Mouse (Mus musculus) hindbrain, embryonic 12.5 days (tissue): ENCODE data around the gene Mrpl11. TPM values are rescaled to one million over a fixed set of nuclear protein-coding genes. Genes with fewer than 3 reads are reported as not detected.
A peak's percentile ranks its signal among the peaks of the same experiment; 100 is the strongest.

Experiments
- ATAC-seq: fragments of 200-750 bp; cut with Nextera tagmentation; 2 replicates; pipeline ENCODE4 v1.8.0; 2017; ENCODE audit warnings: moderate TSS enrichment; ENCODE audit not compliant: low FRiP score
- H3K27ac ChIP-seq: fragments of 300-500 bp; sonication (generic); 2 replicates; pipeline ENCODE4 v1.5.1; 2016; ENCODE audit warnings: mild to moderate bottlenecking
- H3K27me3 ChIP-seq: fragments of 300-500 bp; sonication (generic); 2 replicates; pipeline ENCODE4 v1.6.1; 2016; ENCODE audit warnings: mild to moderate bottlenecking
- H3K36me3 ChIP-seq: fragments of 300-500 bp; sonication (generic); 2 replicates; pipeline ENCODE4 v1.6.1; 2016; ENCODE audit warnings: mild to moderate bottlenecking
- H3K4me1 ChIP-seq: fragments of 300-500 bp; sonication (generic); 2 replicates; pipeline ENCODE4 v1.6.1; 2016
- H3K4me2 ChIP-seq: fragments of 300-500 bp; sonication (generic); replicated peaks from 2 replicates; pipeline ENCODE4 v1.6.1; 2016; ENCODE audit warnings: mild to moderate bottlenecking
- H3K4me3 ChIP-seq: fragments of 300-500 bp; sonication (generic); 2 replicates; pipeline ENCODE4 v1.5.1; 2016; ENCODE audit warnings: mild to moderate bottlenecking
- H3K9ac ChIP-seq: fragments of 300-500 bp; sonication (generic); 2 replicates; pipeline ENCODE4 v1.6.1; 2016; ENCODE audit warnings: mild to moderate bottlenecking, moderate library complexity
- H3K9me3 ChIP-seq: fragments of 300-500 bp; sonication (generic); replicated peaks from 2 replicates; pipeline ENCODE4 v1.6.1; 2016; ENCODE audit warnings: mild to moderate bottlenecking
- WGBS: fragments of 180-500 bp; shearing (Covaris S2); methylation state at CpG from one replicate; pipeline ENCODE4 v1.1.7; 2016; 5-methylcytosine and 5-hydroxymethylcytosine counted together
- polyA plus RNA-seq: library from polyadenylated mRNA; unstranded; fragments of >200 nt; fragmentation: Nextera tagmentation; extraction: Ambion mirVana; gene quantifications from 2 replicates; pipeline ENCODE4 v1.2.1, GENCODE M21; 2016

Gene Mrpl11
- polyA plus RNA-seq = 116 and 124 TPM in 2 replicates

DNA sequence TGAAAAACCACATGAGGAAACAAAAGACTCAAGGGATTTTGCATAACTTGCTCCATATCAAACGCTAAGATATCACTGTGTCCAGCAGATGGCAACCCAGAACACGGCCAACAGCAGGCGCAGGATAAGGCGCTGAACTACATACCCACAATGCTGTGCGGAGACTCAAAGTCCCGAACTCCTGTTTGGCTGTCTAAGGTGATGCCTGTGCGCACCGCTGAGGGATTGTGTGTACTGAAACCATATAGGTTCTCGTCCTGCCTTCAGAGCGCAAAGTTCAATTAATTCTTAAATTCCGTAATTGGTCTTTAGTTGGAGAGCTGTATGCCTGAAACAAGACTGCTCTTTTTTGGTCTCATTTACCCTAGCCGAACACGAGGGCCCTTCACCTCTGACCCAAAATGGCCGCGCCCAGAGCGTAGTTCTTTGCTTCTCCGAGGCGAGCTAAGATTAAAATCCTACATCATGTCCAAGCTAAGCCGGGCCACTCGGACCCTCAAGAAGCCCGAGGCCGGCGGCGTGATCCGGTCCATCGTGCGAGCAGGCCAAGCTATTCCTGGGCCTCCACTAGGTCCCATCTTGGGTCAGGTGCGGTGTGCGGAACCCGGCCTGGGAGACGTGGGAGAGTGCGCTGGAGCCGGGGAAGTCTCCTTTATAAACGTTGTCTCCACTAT is at the start of gene Mrpl11:
Gene Mrpl11, plus strand, starts transcription at position 220 of the 674 bp plus-strand sequence.
- Histone ChIP-seq H3K36me3 (peaks cover 26% of the 10 kb centered on the region), H3K27me3 (peaks cover 7% of the 10 kb centered on the region), H3K27ac (peak within 1 kb of the TSS; percentile 77), H3K4me3 (peak within 1 kb of the TSS; percentile 79), H3K4me2 (peak within 1 kb of the TSS; percentile 84), H3K4me1 (peaks cover 10% of the 10 kb centered on the region), H3K9me3 (no peaks in the 10 kb centered on the region), H3K9ac (peak within 1 kb of the TSS; percentile 78)
- under 1% methylated on average over 34 of the region's 34 CpGs for WGBS
- peak; percentile 98 for ATAC-seq

DNA sequence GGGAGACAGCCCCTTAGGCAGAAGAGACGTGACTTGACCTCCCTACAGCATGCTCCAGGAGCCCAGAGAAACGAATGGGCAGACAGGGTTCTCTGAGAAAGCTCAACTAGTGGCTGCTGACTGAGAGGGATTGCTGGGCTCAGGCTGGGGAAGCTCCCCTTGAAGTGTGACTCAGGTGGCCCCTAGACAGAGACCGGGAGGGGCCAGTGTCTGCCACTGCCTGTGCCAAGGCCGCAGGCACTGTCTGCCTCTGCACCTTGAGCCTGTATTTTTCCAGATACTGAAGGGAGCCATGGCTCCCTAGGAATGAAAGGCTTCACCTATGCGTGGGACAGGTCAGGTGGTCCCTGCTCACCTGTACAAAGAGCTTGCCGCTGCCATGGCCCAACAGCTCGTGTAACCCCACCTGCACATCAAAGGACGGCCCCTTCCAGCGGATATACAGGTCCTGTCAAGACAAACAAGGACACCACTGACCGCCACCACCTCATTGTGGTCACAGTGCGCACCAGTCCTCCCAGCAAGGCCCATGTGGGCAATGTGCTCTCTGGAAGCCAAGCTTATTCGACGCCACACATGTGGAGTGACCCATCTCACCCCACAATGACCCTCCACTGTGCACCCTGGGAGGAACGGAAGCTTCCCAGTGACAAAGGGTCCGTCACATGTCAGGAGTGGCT is 45.9 kb upstream of the Mrpl11 start:
- 89% methylated on average over 15 of the region's 15 CpGs for WGBS
- Histone ChIP-seq H3K27ac (no peak overlapping the region), H3K36me3 (peaks cover 98% of the 10 kb centered on the region), H3K9me3 (no peaks in the 10 kb centered on the region), H3K27me3 (no peaks in the 10 kb centered on the region), H3K4me2 (no peak overlapping the region), H3K4me1 (no peaks in the 10 kb centered on the region), H3K4me3 (no peak overlapping the region), H3K9ac (no peak overlapping the region)
- no peak for ATAC-seq

- ATAC-seq = no peak
- WGBS = 91% methylated on average over 10 of the region's 10 CpGs
- H3K36me3 ChIP-seq = peaks cover 99% of the 10 kb centered on the region
These were observed 45.1 kb upstream of the Mrpl11 start for GRCm38 (mm10) chr19:4916827-4917226.

DNA sequence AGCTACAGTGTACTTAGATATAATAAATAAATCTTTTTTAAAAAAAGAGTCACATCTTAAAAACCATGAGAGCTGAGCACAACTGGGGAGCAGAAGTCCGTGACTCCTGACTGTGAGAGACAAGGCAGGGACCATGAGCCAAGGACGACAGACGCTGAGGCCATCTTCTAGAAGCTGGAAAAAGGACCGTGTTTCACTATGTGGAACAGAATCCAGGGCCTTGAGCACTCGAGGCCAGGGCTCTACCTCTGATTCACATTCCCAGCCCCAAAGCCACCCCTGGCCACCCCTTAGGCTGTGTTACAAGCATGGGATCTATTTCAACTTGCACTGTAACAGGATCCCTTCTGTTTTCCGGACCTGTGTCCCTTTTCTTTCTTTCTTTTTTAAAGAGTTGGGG is 42.3 kb upstream of the Mrpl11 start:
- H3K36me3 ChIP-seq = peaks cover 99% of the 10 kb centered on the region
- no peak overlapping the region for H3K27ac ChIP-seq
- no peaks in the 10 kb centered on the region for H3K4me1 ChIP-seq
- no peak overlapping the region for H3K4me3 ChIP-seq
- no peak for ATAC-seq
- H3K9me3 ChIP-seq = no peaks in the 10 kb centered on the region
- no peak overlapping the region for H3K9ac ChIP-seq
- 84% methylated on average over 6 of the region's 6 CpGs for WGBS
- no peaks in the 10 kb centered on the region for H3K27me3 ChIP-seq
- no peak overlapping the region for H3K4me2 ChIP-seq

More at GRCm38 (mm10) chr19:4916827-4917226, 45.1 kb upstream of the Mrpl11 start:
- no peaks in the 10 kb centered on the region for H3K9me3 ChIP-seq
- no peaks in the 10 kb centered on the region for H3K27me3 ChIP-seq
- no peak overlapping the region for H3K4me3 ChIP-seq
- H3K4me1 ChIP-seq = no peaks in the 10 kb centered on the region
- no peak overlapping the region for H3K27ac ChIP-seq
- no peak overlapping the region for H3K9ac ChIP-seq
- H3K4me2 ChIP-seq = no peak overlapping the region

GRCm38 (mm10) chr19:4925121-4925860 is 36.7 kb upstream of the Mrpl11 start:
- no peak overlapping the region for H3K27ac ChIP-seq
- peaks cover 23% of the 10 kb centered on the region for H3K4me1 ChIP-seq
- peaks cover 58% of the 10 kb centered on the region for H3K36me3 ChIP-seq
- no peak for ATAC-seq
- no peaks in the 10 kb centered on the region for H3K9me3 ChIP-seq
- 96% methylated on average over 11 of the region's 11 CpGs for WGBS
- H3K9ac ChIP-seq = no peak overlapping the region
- no peak overlapping the region for H3K4me2 ChIP-seq
- H3K4me3 ChIP-seq = no peak overlapping the region
- H3K27me3 ChIP-seq = no peaks in the 10 kb centered on the region

DNA sequence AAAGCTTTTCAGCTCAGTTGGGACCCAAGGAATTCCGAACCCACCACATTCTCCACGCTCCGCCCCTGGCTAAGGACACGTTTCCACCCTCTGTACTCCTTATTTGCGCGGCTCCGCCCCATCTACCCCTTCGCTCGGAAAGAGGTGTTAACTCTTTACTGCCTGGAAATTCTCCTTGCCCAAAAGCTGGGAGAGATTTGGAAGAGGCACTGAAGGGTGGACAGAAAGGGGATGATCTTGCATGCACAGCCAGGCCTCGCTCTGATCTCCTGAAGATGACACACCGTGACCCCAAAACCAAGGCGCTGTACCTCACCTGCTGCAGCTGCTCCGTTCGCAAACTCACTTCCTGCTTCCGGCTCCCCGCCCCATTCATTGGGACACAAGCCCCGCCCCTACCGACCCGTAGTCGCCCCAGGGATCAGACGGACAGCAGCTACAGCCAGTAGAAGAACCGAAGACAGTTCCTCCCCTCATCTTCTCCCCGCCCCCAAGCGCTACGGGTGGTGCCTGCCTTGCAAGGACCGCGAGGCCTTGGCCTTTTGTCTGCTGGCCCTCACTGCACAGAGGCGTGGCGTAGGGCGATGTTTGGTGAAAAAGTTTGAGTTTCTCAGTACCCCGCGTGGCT is 33.9 kb upstream of the Mrpl11 start, which contains the start of gene Dpp3:
Gene Dpp3, minus strand, starts transcription at position 384 of the 628 bp plus-strand sequence.
- Histone ChIP-seq H3K36me3 (peaks cover 30% of the 10 kb centered on the region), H3K27me3 (0 out of 2 replicates have a peak, but pooled peaks cover 3% of the 10 kb centered on the region), H3K9ac (peak within 1 kb of the TSS; percentile 66), H3K4me1 (peaks cover 23% of the 10 kb centered on the region), H3K9me3 (no peaks in the 10 kb centered on the region), H3K4me2 (peak within 1 kb of the TSS; percentile 84), H3K27ac (peak within 1 kb of the TSS; percentile 84), H3K4me3 (peak within 1 kb of the TSS; percentile 66)
- peak; percentile 98 for ATAC-seq
- WGBS = under 1% methylated on average over 32 of the region's 32 CpGs

- 0 out of 2 replicates have a peak, but pooled peaks cover 3% of the 10 kb centered on the region for H3K27me3 ChIP-seq
- peaks cover 25% of the 10 kb centered on the region for H3K36me3 ChIP-seq
- peak overlapping the region; percentile 66 for H3K4me3 ChIP-seq
- peak overlapping the region; percentile 84 for H3K4me2 ChIP-seq
- H3K27ac ChIP-seq = peak overlapping the region; percentile 84
- H3K9me3 ChIP-seq = no peaks in the 10 kb centered on the region
- no peak; the same call in 1 of the 2 replicates for ATAC-seq
- WGBS = 62% methylated on average over 5 of the region's 5 CpGs
- peaks cover 23% of the 10 kb centered on the region for H3K4me1 ChIP-seq
- peak overlapping the region; percentile 64 for H3K9ac ChIP-seq
These were observed 33.2 kb upstream of the Mrpl11 start for GRCm38 (mm10) chr19:4928781-4929180.

- WGBS = 86% methylated on average over 2 of the region's 2 CpGs
- no peaks in the 10 kb centered on the region for H3K4me1 ChIP-seq
- H3K4me3 ChIP-seq = no peak overlapping the region
- no peak overlapping the region for H3K4me2 ChIP-seq
- no peak for ATAC-seq
- H3K36me3 ChIP-seq = 0 out of 2 replicates have a peak, but pooled peaks cover 3% of the 10 kb centered on the region
- H3K9me3 ChIP-seq = no peaks in the 10 kb centered on the region
- no peak overlapping the region for H3K27ac ChIP-seq
- H3K9ac ChIP-seq = no peak overlapping the region
- peaks cover 16% of the 10 kb centered on the region for H3K27me3 ChIP-seq
These were observed 25.1 kb upstream of the Mrpl11 start for GRCm38 (mm10) chr19:4936896-4937295.

GRCm38 (mm10) chr19:4937444-4938310 is 24.3 kb upstream of the Mrpl11 start:
- no peak overlapping the region for H3K27ac ChIP-seq
- no peak for ATAC-seq
- WGBS = 89% methylated on average over 17 of the region's 17 CpGs

GRCm38 (mm10) chr19:4942551-4943252 is 19.2 kb upstream of the Mrpl11 start, which contains the start of gene Peli3:
Gene Peli3, minus strand, starts transcription at chr19:4943127.
- Histone ChIP-seq H3K4me2 (peak within 1 kb of the TSS; percentile 90), H3K4me1 (peaks cover 11% of the 10 kb centered on the region), H3K27me3 (peaks cover 19% of the 10 kb centered on the region), H3K27ac (peak within 1 kb of the TSS; percentile 52; the same call in 1 of the 2 replicates), H3K9ac (peak within 1 kb of the TSS; percentile 73), H3K9me3 (no peaks in the 10 kb centered on the region), H3K4me3 (peak within 1 kb of the TSS; percentile 68), H3K36me3 (no peaks in the 10 kb centered on the region)
- WGBS = under 1% methylated on average over 51 of the region's 55 CpGs
- ATAC-seq = peak; percentile 96

More at GRCm38 (mm10) chr19:4937444-4938310, 24.3 kb upstream of the Mrpl11 start:
- H3K4me3 ChIP-seq = no peak overlapping the region
- peaks cover 19% of the 10 kb centered on the region for H3K27me3 ChIP-seq
- 0 out of 2 replicates have a peak, but pooled peaks cover 3% of the 10 kb centered on the region for H3K36me3 ChIP-seq
- H3K9me3 ChIP-seq = no peaks in the 10 kb centered on the region
- H3K4me2 ChIP-seq = no peak overlapping the region
- no peak overlapping the region for H3K9ac ChIP-seq
- peaks cover 6% of the 10 kb centered on the region for H3K4me1 ChIP-seq
